Mouse (Mus musculus) embryo, embryonic 11.5 days (tissue): ENCODE results near the gene Tmem110.

ENCODE experiments used
- DNase-seq: peaks from one replicate; pipeline ENCODE4 v3.0.0-alpha.2; 2012; ENCODE audit warnings: low read depth, low spot score

Gene Tmem110

DNA sequence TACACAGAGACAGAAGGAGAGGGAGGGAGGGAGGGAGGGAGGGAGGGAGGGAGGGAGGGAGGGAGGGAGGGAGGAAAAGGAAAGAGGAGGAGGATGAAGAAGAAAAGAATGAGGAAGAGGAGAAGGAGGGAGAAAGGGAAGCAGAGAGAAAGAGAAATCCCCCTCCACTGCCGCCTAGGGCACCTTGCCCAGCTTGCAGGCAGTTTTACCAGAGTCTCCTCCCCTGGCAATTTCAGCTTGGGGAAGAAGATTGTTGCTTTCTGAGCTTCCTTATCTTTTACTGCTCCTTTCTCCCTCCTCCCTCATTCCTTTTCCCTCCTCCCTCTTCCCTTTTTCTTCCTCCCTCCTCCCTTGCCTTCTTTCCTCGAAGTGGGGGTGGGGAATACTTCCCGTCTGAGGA lies 77.6 kb downstream of the Tmem110 start:
- DNase-seq = no peak

GRCm38 (mm10) chr14:30904307-30904706 lies 78.9 kb downstream of the Tmem110 start:
- DNase-seq = no peak

GRCm38 (mm10) chr14:30906001-30906400 lies 80.6 kb downstream of the Tmem110 start:
- DNase-seq = no peak

GRCm38 (mm10) chr14:30907814-30908265 lies 82.5 kb downstream of the Tmem110 start:
- no peak for DNase-seq

- DNase-seq = no peak
These were observed 85.8 kb downstream of the Tmem110 start for GRCm38 (mm10) chr14:30911141-30911540.

GRCm38 (mm10) chr14:30912641-30913040 lies 87.3 kb downstream of the Tmem110 start:
- no peak for DNase-seq

DNA sequence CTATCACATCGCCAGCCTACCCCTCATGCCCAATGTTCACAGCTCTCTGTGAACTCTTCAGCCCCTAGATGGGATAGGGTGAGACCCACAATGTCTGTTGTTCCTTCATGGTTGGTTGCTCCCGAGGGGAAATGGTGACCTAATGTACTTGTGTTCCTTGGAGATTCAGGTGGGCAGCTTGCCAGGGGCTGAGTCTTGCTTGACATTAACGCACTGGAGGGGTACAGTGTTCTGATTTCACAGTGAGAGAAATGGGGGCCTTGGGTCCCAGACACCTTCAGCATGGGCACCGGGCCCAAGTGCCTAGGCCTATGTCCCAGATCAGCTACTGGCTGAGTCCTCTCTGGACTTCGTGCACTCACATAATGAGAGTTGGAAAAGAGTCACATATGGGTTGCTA lies 88.0 kb downstream of the Tmem110 start:
- no peak for DNase-seq

DNA sequence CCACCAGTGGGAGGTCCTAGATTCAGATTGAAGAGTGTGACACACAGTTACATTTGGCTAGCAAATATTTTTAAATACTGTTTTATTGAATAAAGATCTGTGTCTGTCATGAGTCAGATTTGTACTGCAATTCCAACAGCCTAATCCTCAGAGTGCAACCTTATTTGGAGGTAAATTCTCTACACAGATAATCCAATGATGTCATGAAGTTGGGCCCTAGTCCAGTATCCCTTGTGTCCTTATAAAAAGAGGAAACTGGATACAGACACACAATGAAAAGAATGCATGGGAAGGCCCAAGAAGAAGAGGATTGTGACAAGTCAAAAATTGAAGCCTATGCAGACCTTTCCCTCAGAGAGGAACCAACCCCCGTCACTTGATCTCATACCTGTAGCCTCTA lies 91.1 kb downstream of the Tmem110 start:
- no peak for DNase-seq

DNA sequence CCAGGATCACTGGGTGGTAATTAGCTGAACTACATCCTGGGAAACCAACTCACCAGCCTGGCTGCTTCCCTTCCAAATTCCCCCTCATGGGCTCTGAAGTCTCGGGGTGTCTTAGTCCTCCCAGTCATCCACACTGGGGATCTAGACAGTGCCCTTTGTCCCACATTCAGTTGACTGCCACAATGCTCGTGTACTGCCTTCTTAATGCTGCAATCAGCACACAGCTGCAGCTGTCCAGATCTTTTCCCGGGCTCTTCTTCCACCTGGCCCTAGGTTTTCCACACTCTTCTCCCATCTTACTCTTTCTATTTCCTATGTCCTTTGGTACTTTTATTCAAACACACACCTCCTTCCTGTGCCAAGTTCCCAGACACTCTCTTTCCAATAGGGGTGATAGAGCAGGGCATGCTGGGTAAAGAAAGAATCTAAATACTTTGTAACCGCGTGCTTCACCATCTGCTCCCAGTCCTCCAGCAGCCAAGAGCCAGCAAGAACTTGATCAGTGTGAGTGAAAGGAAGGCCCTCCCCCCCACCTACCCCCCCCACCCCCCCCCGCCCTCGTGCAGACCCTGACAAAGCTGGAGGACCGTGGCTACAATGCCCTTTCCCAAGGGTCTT lies 96.8 kb downstream of the Tmem110 start:
- DNase-seq = no peak

GRCm38 (mm10) chr14:30923375-30924105 lies 98.2 kb downstream of the Tmem110 start, which contains the start of gene Itih3:
Itih3 (minus strand) TSS chr14:30923760.
- DNase-seq = no peak

GRCm38 (mm10) chr14:30925492-30925891 lies 100.1 kb downstream of the Tmem110 start:
- no peak for DNase-seq
